Mouse (Mus musculus) CD4-positive helper T cell, adult 2 months (primary cell): ENCODE data around the gene Fras1.

ENCODE experiments used
- DNase-seq: peaks from one replicate; pipeline ENCODE4 v3.0.0-alpha.2; 2012; ENCODE audit warnings: low read depth, missing footprints, low spot score

The Fras1 gene

DNA sequence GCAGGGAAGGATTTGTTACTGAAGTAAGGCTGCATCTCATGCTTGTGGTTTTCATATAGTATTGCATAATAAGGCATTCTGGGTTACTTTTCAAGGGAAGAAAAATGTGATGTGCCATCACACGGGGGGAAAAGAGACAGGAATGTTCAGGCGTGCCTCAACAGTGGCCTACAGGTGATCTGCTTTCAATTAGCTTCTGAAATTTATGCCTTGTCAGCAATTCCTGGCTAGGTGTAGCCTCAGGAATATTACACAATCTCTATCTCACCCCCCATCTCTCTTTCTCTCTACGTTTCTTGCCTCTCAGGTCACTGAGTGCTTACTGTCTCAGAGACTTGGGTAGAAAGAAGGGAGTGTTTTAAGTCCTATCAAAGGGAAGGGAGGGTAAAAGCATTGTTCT, 204.9 kb downstream of the Fras1 start:
- no peak for DNase-seq

DNA sequence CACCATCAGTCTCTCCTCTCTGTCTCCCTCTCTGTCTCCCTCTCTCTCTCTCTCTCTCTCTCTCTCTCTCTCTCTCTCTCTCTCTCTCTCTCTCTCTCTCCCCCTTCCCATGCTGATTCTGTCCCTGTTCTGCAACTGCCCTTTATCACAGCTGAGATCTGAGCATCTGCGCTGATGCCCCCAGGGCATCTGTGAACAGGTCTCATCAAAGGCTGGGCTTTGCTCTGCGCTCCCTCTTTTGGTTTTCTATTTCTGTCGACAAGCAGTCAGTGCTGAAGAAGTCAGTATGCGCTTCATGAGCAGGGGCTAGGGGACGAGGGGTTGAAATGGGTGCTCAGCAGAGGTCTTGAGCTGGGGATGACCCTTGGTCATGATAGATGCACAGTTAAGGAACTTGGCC, 206.2 kb downstream of the Fras1 start:
- DNase-seq = no peak

DNA sequence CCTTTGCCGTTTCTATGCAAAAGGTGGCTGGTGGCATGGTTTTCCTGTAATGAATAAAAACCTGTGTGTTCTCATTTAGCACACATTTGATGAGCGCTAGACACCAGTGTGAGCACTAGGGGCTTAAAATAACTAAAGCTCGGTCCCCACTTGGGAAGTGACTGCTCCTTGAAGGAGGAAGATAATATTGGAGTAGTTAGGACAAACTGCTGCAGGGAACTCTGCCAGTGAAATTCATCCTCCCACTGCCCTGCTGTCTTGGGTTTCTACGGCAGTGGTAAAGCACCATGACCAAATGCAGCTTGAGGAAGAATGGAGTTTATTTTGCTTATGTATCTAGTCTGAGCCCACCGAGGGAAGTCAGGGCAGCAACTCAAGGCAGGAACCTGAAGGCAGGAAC, 211.0 kb downstream of the Fras1 start:
- no peak for DNase-seq

DNA sequence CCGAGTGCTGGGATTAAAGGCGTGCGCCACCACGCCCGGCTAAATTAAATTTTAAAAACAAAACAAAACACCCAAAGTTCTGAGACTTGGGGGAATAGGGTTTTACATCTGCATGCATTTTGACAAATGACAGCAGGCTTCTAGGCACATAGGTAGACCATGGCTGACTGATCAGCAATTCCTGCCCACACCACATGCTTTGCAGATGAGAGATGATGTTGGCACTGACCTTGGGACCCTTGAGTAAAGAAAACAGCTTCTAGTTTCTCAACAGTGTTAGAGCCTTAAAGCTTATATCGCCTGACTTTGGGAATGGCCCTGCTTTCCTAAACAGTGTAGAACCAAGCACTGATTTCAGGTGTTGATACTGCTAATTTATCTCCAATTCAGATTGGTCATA, 216.9 kb downstream of the Fras1 start:
- no peak for DNase-seq

DNA sequence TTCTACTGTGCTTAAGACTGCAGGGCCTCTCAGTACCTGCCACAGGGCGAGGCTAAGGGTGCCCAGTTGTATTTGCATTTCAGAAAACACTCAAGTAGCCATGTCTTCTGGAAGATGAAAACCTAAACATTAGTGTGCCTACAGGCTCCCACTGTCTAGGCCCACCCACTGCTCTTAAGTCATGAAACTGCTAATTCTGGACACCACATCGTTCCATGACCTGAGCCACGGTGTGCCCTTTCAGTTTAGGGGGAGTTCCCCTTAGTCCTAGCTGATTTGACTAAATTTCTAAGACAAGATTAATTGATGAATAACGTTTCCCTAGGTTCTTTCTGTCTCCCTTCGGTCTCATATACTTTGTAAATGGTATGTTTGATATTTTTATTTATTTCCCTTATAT, 222.0 kb downstream of the Fras1 start:
- no peak for DNase-seq

DNA sequence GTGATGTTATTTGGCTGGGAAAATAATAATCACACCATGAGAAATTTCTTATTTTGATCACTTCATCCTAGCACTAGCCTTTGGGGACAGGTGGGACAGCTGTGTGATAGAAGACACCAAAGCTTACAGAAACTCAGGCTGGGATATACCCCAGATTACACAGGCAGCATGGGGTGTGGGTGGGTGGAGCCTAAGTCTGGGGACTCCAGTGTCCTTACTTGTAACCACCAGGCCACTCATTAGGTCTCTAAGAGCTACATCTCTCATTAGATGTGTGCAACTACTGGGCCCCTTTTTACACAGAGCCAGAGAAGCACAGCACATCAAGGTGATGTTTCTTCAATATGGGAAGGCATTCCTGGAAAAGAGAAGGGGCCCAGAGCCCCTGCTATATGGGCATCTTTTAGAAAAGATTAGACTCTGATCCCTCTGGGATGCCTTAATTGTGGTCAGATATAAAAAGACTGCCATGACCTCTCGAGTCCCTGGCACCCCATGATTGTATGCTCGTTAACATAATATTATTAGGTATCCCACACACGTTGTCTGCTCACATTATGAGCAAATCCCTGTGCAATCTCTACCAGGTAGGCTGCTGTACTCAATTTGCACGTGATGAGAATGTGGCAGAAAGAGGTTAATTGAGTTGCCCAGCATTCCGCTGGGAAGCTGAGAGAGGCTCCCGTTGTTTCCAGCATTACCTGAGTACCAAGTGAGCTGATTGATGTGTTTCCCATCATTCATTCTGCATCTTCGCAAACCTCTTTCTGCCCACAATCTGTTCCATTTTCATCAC, 230.4 kb downstream of the Fras1 start:
- DNase-seq = no peak

DNA sequence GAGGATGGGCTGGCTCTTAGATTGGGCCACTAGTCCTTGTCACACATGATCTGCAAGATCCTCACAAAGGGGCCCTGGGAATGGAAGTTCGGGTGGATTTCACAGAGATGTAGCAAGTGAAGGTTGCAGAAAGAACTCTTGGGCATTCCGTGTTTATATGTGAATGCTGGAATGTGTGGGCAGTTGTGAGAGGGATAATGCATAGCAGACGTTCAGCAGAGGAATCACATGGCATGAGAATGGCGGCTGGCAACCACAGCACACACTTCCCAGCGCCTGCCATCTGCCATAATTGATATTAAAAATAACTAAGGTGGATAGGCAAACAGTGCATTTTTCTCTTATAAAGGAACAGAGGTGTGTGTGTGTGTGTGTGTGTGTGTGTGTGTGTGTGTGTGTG, 234.3 kb downstream of the Fras1 start:
- DNase-seq = no peak

DNA sequence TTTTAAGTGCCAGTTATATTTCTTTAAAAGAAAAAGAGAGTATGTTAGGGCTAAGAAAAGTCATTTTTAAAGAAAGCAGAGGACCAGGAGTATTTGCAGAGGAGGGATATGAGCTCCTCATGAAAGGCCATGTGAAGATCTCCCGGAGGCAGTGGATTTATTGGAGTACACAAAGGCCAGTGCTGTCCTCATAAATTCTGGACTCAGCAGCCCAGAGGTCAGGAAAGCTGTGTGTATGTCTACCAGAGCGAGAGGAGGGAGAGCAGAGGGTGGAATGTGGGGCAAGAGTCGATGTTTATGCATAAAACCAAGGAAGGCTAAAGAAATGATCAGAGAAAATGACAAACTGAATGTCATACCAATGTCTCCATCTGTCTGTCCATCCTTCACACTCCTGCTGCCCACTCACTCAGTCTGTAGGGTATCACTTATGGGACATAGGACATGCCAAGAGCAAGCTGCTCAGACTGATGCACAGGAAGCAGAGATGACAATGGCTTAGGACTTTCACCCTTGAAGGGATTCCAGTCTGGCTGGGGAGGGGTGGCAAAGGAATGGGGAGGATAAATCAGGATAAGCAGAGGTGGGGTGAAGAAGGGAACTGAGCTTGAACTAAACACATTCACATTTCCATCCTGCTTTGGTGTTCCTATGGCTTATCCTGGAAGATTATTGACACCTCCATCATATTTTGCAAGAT, 235.0 kb downstream of the Fras1 start:
- no peak for DNase-seq

DNA sequence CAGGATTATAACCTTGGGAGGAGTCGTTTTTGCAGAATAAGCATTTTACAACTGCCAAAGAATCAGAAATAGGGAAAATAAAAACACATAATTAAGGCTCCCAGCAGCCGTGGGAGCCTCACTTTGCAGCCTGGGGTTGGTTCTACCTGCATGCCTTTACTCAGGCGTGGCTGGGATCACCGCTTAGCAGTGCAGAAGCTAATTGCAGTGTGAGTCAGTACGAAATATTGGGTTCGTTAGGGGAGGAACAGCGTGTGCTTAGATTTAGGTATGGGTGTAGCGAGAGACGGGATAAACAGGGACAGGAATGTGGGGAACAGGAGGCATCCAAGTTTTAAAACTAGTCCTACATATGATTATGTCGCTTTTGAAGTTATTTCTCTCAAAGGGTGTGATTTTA, 238.3 kb downstream of the Fras1 start:
- DNase-seq = no peak

DNA sequence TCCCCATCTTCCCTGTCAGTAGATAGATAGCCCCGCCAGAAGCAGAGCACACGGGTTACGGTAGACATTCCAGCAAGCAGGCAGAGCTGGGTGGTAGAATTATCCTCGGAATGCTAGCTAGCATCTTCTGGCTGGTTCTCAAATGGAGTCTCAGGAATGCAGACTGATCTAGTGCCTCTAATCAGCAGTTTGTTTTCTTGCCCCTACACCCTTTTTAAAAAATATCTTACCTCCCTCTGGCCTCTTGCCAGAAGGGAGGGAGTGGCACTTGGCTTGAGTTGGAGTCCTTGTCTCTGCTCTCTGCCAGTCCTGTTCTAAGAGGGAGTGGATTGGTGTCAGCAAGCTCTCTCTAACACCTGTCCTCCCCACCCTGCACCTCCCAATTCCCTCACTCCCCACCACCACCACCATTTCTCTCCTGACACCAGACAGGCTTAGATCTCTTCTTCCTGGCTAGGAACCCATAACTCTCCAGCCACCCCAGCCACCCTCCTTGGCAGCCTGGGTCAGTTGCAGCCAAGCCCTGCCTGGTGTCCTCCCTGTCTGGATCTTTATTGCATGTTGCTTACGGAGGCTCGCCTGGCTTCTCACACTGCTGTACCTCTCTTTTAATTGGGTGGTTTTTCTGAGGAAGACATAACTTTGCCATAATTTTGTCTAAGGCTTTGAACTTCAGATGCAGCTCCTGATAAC, 243.3 kb downstream of the Fras1 start:
- DNase-seq = no peak

DNA sequence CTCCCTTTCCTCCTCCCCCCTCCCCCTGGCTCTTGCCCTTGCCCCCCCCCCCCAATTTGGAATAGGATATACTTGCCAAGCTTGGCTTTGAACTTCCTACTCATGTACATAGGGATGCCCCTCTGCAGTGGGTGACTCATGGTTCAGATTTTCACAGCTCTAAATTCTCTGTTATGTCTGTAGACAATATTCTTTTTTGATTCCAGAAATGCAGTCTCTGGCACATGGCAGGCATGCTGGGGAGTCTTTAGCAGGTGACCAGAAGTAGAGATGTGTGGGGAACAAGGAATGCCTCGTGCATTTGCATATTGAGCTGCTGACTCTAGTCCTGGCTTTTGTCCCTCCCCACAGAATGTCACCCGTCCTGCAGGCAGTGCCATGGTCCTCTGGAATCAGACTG, 244.3 kb downstream of the Fras1 start:
- DNase-seq = no peak

DNA sequence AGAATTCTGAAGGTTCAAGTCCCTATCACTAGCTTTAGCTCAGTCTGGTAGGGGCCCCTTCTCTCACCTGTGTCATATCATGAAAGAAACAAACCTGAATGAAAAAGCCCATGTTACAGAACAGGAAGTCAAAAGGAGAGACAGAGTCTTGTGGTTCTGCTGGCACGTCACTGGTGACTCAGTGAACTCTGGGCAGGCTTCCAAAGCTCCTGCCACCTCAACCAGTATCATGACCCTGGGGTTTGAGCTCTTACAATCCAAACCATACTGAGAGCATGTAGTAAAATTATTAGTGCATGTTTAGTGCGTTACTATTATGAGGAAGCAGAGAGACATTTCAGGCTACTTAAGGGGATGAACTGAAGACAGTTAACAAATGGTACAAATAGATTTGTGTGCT, 246.5 kb downstream of the Fras1 start:
- DNase-seq = no peak

DNA sequence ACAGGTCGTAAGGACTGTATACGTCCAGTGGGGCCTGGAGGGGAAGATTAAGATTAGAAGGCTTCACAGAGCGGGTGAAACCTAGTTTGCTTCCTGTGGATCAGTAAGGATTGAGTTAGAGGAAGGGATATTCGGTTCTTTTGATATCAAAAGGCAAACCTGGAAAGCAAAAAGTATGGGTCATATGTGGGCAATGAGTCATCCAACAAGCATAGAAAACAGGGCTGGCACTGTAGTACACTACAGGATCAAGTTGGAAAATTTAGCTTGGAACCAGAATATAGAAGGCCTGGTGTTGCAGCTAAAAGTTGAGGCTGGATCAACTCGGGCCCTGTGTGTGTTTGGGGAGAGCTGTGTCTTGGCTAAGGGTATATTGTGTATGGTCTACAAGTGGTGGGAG, 246.9 kb downstream of the Fras1 start:
- no peak for DNase-seq

DNA sequence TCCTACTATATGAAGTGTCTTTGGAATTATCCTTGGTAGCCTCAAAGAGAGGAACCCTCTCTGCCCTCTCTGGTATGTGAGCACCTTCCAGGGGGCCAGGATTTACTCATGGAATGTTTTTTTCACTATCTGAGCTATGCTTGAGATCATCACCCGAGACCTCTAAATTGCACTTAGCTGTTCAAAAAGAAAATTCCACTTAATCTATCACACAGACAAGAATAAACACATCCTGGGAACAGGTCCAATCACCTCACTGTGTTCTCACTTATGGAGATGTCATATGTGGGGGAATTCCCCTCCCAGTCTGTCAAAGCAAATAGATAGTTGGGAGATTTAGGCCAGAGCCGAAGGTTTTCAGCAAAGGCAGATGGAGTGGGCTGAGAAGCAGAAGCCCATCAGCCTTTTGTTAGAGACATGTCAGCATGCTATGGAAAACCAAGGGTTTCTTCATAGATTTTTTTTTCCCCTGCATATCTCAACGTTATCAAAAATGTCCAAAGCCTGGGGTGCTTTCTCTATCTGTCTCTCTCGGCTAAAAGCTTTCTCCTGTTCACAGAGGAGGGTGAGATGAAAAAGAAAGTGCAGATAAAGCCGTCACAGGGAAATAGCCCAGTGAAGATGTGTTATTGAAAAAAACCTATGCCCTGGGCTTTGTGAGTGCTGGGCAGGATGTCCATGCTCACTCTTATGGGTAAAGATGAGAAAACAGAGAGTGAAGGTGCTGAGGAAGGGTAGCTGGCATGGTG, 249.0 kb downstream of the Fras1 start:
- DNase-seq = no peak

DNA sequence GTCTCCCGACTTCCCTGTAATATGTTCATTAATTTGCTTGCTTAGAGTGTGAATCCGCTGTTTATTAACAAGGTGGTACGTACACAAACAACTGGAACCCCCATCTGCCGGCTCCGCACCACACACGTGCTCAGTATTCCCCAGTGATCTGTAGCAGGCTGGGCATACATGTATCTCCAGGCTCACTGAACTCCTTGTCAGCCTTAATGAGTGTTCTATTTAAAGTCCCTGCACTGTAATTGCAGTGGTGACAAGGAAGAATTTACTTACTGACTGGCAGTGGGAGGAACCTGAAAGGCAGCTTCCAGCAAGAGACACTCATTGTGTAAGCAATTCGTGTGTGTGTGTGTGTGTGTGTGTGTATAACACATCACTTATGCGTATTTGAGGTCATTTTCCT, 256.1 kb downstream of the Fras1 start:
- DNase-seq = no peak

DNA sequence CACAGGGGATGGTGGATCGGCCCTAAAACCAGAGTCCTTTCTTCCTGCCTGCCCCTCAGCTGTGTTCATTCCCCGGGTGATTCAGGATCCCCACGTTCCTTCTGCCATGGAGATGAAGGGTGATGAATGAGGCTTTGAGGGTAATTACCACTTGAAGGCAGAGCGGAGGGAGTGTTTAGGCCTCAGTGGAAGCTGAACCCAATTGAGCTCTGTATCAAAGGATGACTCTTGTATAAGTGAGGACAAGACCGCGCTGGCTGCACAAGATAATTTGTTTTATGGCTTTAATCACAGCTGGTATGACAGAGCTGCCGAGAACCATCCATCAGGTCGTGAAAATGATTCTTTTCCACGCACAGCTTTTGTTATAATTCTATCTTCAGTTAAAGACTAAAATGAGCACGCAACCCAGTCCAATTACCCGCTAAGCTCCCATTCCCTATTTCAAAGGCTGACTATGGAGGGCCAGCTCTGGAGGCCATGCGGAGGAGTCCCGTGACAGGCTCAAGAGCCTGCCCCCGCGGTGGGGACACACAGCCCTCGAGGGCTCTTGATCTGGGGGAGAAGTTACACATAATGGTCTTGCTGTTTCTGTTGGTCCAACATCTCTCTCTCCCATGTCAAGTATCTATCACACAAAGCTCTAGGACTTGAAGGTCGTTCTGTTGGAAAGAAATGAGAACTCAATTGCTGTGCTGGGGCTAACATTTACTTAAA, 261.5 kb downstream of the Fras1 start:
- DNase-seq = no peak

DNA sequence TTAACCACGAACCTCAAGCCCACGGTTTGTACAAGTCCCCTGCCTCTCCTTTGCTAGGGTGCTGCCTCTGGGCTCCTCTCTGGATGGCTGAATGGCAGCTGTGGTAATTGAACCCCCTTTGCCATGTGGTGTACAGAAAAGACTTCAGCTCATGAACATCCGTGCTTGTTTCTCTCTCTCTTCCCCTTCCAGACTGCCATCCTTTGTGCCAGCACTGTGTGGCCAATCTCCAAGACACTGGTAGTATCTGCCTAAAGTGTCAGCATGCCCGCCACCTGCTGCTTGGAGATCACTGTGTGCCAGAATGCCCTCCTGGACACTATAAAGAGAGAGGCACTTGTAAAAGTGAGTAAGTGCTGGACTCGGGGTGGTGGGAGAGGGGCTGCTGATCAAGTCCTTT, 262.1 kb downstream of the Fras1 start:
- no peak for DNase-seq

DNA sequence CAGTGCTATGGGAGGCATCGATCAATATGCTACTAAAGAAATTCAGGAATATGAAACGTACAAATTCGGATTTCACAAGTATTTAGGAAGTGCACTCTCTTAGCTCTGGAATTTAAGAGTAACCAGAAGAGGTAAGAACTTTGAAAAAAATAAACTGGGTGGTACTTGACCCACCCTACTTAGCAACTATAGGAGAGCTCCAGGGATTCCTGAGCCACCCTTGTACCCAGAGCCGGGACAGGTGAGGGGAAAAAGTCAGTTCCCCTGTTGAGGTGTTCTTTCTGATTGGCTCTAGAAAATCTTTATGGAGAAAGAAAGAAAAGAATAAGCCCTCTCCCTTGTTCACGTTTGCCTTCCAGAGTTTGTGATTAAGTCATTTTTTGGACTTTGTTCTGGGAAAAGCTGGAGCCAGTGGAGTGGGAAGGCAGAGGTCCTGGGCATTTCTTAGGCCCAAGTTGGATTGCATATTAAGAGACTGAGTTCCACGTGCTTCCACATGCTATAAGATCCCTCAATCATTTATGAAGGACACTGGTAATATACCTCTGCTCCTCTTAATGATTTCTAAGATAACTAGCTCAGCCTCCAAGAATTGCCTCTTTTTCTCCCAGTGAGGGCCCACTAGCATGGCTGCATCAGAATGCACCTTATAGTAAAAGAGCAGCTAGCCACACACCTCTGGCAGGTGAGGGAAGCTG, 265.6 kb downstream of the Fras1 start:
- DNase-seq = no peak

DNA sequence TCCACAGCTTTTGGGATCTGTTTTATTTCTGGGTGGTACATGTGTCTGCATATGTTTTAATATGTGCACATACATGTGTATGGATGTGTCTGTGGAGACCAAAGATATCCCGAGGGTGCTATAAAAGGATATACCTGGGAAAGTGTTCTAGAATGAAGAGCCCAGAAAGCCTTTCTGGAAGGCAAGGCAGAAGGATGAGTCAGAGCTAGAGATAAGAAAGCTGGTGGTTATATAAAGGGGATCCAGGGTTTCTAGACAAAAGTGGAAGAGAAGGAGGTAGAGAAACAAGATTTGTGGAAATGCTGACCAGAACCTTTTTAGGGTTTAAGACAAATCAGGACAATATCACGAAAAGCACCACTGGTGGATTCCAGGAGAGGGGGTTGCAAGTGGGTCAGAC, 267.5 kb downstream of the Fras1 start:
- no peak for DNase-seq

DNA sequence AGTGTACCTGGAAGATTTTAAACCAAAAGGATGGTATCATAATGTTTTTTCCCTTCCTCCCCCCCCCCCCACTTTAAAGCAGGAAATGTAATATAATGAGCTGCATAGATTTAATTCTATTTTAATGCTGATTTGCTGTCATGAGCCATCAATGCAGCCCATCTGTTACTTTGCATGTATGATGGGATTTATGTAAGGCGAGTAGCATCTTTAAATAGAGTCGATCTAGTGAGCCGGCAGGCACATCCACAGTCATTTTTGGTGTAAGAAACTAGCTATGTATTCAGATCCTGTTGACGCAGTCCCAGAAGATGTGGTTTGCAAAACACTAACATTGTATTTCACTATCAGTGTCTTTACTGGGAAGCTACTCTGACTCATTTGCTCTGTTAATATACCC, 301.9 kb downstream of the Fras1 start:
- DNase-seq = no peak

DNA sequence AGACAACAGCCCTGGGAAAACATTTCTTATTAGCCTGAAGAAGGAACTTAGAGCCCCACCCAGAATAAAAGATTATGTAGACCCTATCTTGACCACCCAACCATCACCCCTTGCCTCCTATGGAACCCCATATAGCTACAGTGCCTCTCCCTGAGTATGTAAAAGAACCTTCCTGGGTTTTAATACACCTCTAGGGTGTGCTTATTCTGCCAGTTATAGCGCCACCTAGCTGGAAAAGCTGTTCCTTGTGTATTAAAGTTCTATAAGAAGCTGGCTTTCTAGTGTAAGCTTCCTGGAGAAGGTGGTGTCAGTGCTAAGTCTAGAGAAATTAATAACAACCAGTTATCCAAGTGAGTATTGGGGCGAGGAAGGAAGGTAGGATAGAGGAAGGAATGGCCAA, 303.7 kb downstream of the Fras1 start:
- DNase-seq = no peak
